Mouse (Mus musculus): ENCODE data around the gene Kprp.

- no peak for TF ChIP-seq CTCF (IDR thresholded peaks at IDR 0.05)
- no peak for TF ChIP-seq EP300 (IDR thresholded peaks at IDR 0.05)
These were observed at the start of gene Kprp for GRCm38 (mm10) chr3:92827108-92827507.

Data from lung, postnatal 0 days (tissue).